ENCODE assay signal across 8 mouse cellular contexts in genomic region chr2:52037882-52038281, GRCm38 (mm10). TPM values are rescaled to one million over a fixed set of nuclear protein-coding genes. Genes with fewer than 3 reads are reported as not detected.
DNase-seq lines count a peak whose midpoint lies in the region; ATAC-seq and TF ChIP-seq lines count a peak whose summit lies in the region.

Tnfaip6 (plus strand) TSS chr2:52038009.

- H3K4me2 ChIP-seq in forebrain, embryonic 12.5 days = peak within 1 kb of the TSS; percentile 63
- H3K4me2 ChIP-seq in heart, embryonic 15.5 days = peak within 1 kb of the TSS; percentile 80
- H3K4me2 ChIP-seq in midbrain, embryonic 16.5 days (ENCODE audit: low read length) = peak within 1 kb of the TSS; percentile 79
- peak within 1 kb of the TSS; percentile 69 for H3K4me2 ChIP-seq in stomach, embryonic 16.5 days (ENCODE audit: low read depth, low read length)

- no peak for TF ChIP-seq CTCF in liver, adult 2 months (IDR thresholded peaks at IDR 0.05; ENCODE audit: low read depth, low read length)

- H3K27ac ChIP-seq in forebrain, embryonic 12.5 days = peak within 1 kb of the TSS; percentile 31; the same call in 1 of the 2 replicates
- no peak within 1 kb of the TSS for H3K27ac ChIP-seq in heart, embryonic 15.5 days
- H3K27ac ChIP-seq in liver, adult 2 months (replicated peaks; ENCODE audit: insufficient read depth, low read depth, low read length) = no peak within 1 kb of the TSS
- H3K27ac ChIP-seq in midbrain, embryonic 16.5 days (ENCODE audit: low read length) = no peak within 1 kb of the TSS
- no peak within 1 kb of the TSS for H3K27ac ChIP-seq in stomach, embryonic 16.5 days (ENCODE audit: low read length)

- no peak for ATAC-seq in cerebellum, adult (ENCODE audit: insufficient number of reproducible peaks, low FRiP score, low TSS enrichment)
- peak; percentile 69; the same call in 1 of the 2 replicates for ATAC-seq in forebrain, embryonic 12.5 days (ENCODE audit: low FRiP score)
- ATAC-seq in heart, embryonic 15.5 days (replicated peaks; ENCODE audit: insufficient number of reproducible peaks, insufficient read depth, low FRiP score, low read depth) = no peak
- peak; percentile 64; the same call in 1 of the 2 replicates for ATAC-seq in midbrain, embryonic 16.5 days
- no peak for ATAC-seq in stomach, embryonic 16.5 days (ENCODE audit: insufficient read depth, low FRiP score)

- WGBS in forebrain, embryonic 12.5 days = under 1% methylated on average over 17 of the region's 17 CpGs
- WGBS in heart, embryonic 15.5 days = 1% methylated on average over 17 of the region's 17 CpGs
- 2% methylated on average over 17 of the region's 17 CpGs for WGBS in liver, adult 2 months
- under 1% methylated on average over 17 of the region's 17 CpGs for WGBS in midbrain, embryonic 16.5 days
- under 1% methylated on average over 17 of the region's 17 CpGs for WGBS in stomach, embryonic 16.5 days

- peak within 1 kb of the TSS; percentile 50 for H3K4me3 ChIP-seq in forebrain, embryonic 12.5 days (replicated peaks)
- H3K4me3 ChIP-seq in heart, embryonic 15.5 days = peak within 1 kb of the TSS; percentile 59
- H3K4me3 ChIP-seq in liver, adult 2 months (ENCODE audit: insufficient read depth, low read depth, low read length) = peak within 1 kb of the TSS; percentile 52
- peak within 1 kb of the TSS; percentile 44 for H3K4me3 ChIP-seq in midbrain, embryonic 16.5 days (ENCODE audit: low read depth, low read length)
- peak within 1 kb of the TSS; percentile 46 for H3K4me3 ChIP-seq in stomach, embryonic 16.5 days (replicated peaks; ENCODE audit: low read length)

- no peaks in the 10 kb centered on the region for H3K79me2 ChIP-seq in liver, adult 2 months (ENCODE audit: control insufficient read depth, insufficient read depth, low read length)

- peak within 1 kb of the TSS; percentile 50 for H3K9ac ChIP-seq in forebrain, embryonic 12.5 days
- H3K9ac ChIP-seq in heart, embryonic 15.5 days = peak within 1 kb of the TSS; percentile 53
- H3K9ac ChIP-seq in liver, adult 2 months (ENCODE audit: low read depth, low read length) = peak within 1 kb of the TSS; percentile 61; the same call in 1 of the 2 replicates
- H3K9ac ChIP-seq in midbrain, embryonic 16.5 days (ENCODE audit: low read depth, low read length) = peak within 1 kb of the TSS; percentile 52
- peak within 1 kb of the TSS; percentile 37 for H3K9ac ChIP-seq in stomach, embryonic 16.5 days (ENCODE audit: low read length)

- H3K9me3 ChIP-seq in forebrain, embryonic 12.5 days = no peaks in the 10 kb centered on the region
- no peaks in the 10 kb centered on the region for H3K9me3 ChIP-seq in heart, embryonic 15.5 days (replicated peaks)
- H3K9me3 ChIP-seq in midbrain, embryonic 16.5 days (replicated peaks; ENCODE audit: control insufficient read depth, low read length, poor library complexity, severe bottlenecking) = no peaks in the 10 kb centered on the region
- H3K9me3 ChIP-seq in stomach, embryonic 16.5 days (replicated peaks; ENCODE audit: control insufficient read depth, low read length) = no peaks in the 10 kb centered on the region

- TF ChIP-seq POLR2A in liver, adult 2 months (IDR thresholded peaks at IDR 0.05; ENCODE audit: extremely low read depth, insufficient read depth, low read length) = no peak

- no peaks in the 10 kb centered on the region for H3K27me3 ChIP-seq in forebrain, embryonic 12.5 days
- H3K27me3 ChIP-seq in heart, embryonic 15.5 days = 0 out of 2 replicates have a peak, but pooled peaks cover 2% of the 10 kb centered on the region
- H3K27me3 ChIP-seq in liver, adult 2 months (ENCODE audit: control insufficient read depth, insufficient read depth, low read length) = no peaks in the 10 kb centered on the region
- H3K27me3 ChIP-seq in midbrain, embryonic 16.5 days (ENCODE audit: control insufficient read depth, insufficient read depth, low read depth, low read length) = no peaks in the 10 kb centered on the region
- H3K27me3 ChIP-seq in stomach, embryonic 16.5 days (ENCODE audit: control insufficient read depth, insufficient read depth, low read length) = no peaks in the 10 kb centered on the region

- peaks cover 13% of the 10 kb centered on the region for H3K4me1 ChIP-seq in forebrain, embryonic 12.5 days
- H3K4me1 ChIP-seq in heart, embryonic 15.5 days (replicated peaks) = no peaks in the 10 kb centered on the region
- H3K4me1 ChIP-seq in liver, adult 2 months (ENCODE audit: control insufficient read depth, insufficient read depth, low read length) = no peaks in the 10 kb centered on the region
- H3K4me1 ChIP-seq in midbrain, embryonic 16.5 days (ENCODE audit: control insufficient read depth, insufficient read depth, low read length) = peaks cover 12% of the 10 kb centered on the region
- H3K4me1 ChIP-seq in stomach, embryonic 16.5 days (ENCODE audit: control insufficient read depth, insufficient read depth, low read length) = no peaks in the 10 kb centered on the region

- DNase-seq in cerebellum, adult 11-12 months = peak; percentile 6
- DNase-seq in kidney, postnatal 10 days = peak; percentile 33
- DNase-seq in liver, adult 2 months (ENCODE audit: extremely low read depth, low read depth, low spot score) = peak; percentile 75

- no peaks in the 10 kb centered on the region for H3K36me3 ChIP-seq in forebrain, embryonic 12.5 days (replicated peaks)
- no peaks in the 10 kb centered on the region for H3K36me3 ChIP-seq in heart, embryonic 15.5 days
- no peaks in the 10 kb centered on the region for H3K36me3 ChIP-seq in liver, adult 2 months (ENCODE audit: control insufficient read depth, insufficient read depth, low read length)
- no peaks in the 10 kb centered on the region for H3K36me3 ChIP-seq in midbrain, embryonic 16.5 days (ENCODE audit: control insufficient read depth, insufficient read depth, low read length)
- no peaks in the 10 kb centered on the region for H3K36me3 ChIP-seq in stomach, embryonic 16.5 days (ENCODE audit: control insufficient read depth, insufficient read depth, low read length)

RNA-seq across cellular contexts. Expression of gene Tnfaip6, which starts in this region (rescaled TPM):
- polyA plus RNA-seq in forebrain, embryonic 12.5 days (2016; fragmentation: Nextera tagmentation; extraction: Ambion mirVana) = 22.9 and 25.9 TPM in 2 replicates
- polyA plus RNA-seq in heart, embryonic 15.5 days (2015; fragmentation: Nextera tagmentation; extraction: Ambion mirVana) = 3.7 and 4.3 TPM in 2 replicates
- 0.09 and 0.13 TPM in 2 replicates for total RNA-seq in liver, adult 2 months (2014; rRNA removed)
- not detected in 2 replicates for polyA plus RNA-seq in liver, adult 2 months (2012; rRNA removed)
- 2.8 and 3.8 TPM in 2 replicates for polyA plus RNA-seq in midbrain, embryonic 16.5 days (2015; fragmentation: Nextera tagmentation; extraction: Ambion mirVana)
- 4.2 and 4.8 TPM in 2 replicates for polyA plus RNA-seq in stomach, embryonic 16.5 days (2015; fragmentation: Nextera tagmentation; extraction: Ambion mirVana)

Comparison
In these comparisons a context has a peak if more than half of its experiments do, and no peak if none do; other contexts are left out.
1. Peak in DNase-seq, H3K4me3 ChIP-seq and H3K9ac ChIP-seq in liver, adult 2 months; RNA of the gene not detected or under 1 TPM.
2. DNase-seq: peak in every context shown above with its lines; median percentile 75 in liver, adult 2 months; 33 in kidney, postnatal 10 days; 6 in cerebellum, adult 11-12 months.
3. ATAC-seq: peak in forebrain, embryonic 12.5 days (single experiment) and midbrain, embryonic 16.5 days (single experiment); none in cerebellum, adult (single experiment), heart, embryonic 15.5 days (single experiment) and stomach, embryonic 16.5 days (single experiment).
4. Peak in every context shown above with its lines, with median percentiles within 50 percentile points of each other: H3K4me2 ChIP-seq, H3K4me3 ChIP-seq and H3K9ac ChIP-seq.